33 mouse cellular contexts compared by ENCODE assay signal in genomic region chr5:97397585-97397984, GRCm38 (mm10). TPM values are rescaled to one million over a fixed set of nuclear protein-coding genes. Genes with fewer than 3 reads are reported as not detected.
DNase-seq lines count a peak whose midpoint lies in the region; ATAC-seq and TF ChIP-seq lines count a peak whose summit lies in the region.
"Had no signal": no experiment of that assay in that cellular context is flagged by ENCODE, and none has a peak within 500 bp of the region (broad histone marks: within the 10 kb centered on the region; RNA-seq: fewer than 3 reads in every experiment).

No protein-coding gene starts in this region.

- H3K27ac ChIP-seq in heart, embryonic 12.5 days (ENCODE audit: poor library complexity, severe bottlenecking) = no peak overlapping the region
- H3K27ac ChIP-seq: forebrain, embryonic 13.5 days; heart, adult 2 months; heart, embryonic 15.5 days; hindbrain, embryonic 13.5 days; limb, embryonic 15.5 days; liver, embryonic 15.5 days; midbrain, embryonic 10.5 days had no signal

- H3K4me1 ChIP-seq in G1E (ENCODE audit: insufficient read depth, low read depth, low read length) = no peaks in the 10 kb centered on the region
- H3K4me1 ChIP-seq in heart, embryonic 12.5 days (replicated peaks) = no peaks in the 10 kb centered on the region
- H3K4me1 ChIP-seq: forebrain, embryonic 13.5 days; heart, embryonic 15.5 days; hindbrain, embryonic 13.5 days; limb, embryonic 15.5 days; liver, embryonic 15.5 days; midbrain, embryonic 10.5 days had no signal

- DNase-seq in 3134 (ENCODE audit: extremely low read depth, insufficient read length, low spot score) (peak; percentile 61), 3T3-L1 (ENCODE audit: low read depth, low spot score) (peak; percentile 70), G1E (ENCODE audit: low spot score) (no peak)
- no peak for DNase-seq in left cerebral cortex, adult 9 months (ENCODE audit: low spot score in 2 of 2)
- DNase-seq in adrenal gland, postnatal 4 days (ENCODE audit: low spot score in 2 of 2) = no peak
- DNase-seq in right cerebral cortex, postnatal 4 days = no peak
- DNase-seq: cerebellum, adult 2 months; cerebellum, postnatal 25 days; gastrocnemius, postnatal 14 days; heart, adult 2 months; heart, postnatal 36 days; kidney, adult 11 months; layer of hippocampus, adult 9-11 months; left cerebral cortex, postnatal 4 days; lung, postnatal 4 days had no signal

- H3K9me3 ChIP-seq in G1E (replicated peaks) = 0 out of 2 replicates have a peak, but pooled peaks cover 3% of the 10 kb centered on the region
- H3K9me3 ChIP-seq in heart, embryonic 12.5 days (replicated peaks) = no peaks in the 10 kb centered on the region
- H3K9me3 ChIP-seq: forebrain, embryonic 13.5 days; heart, embryonic 15.5 days; hindbrain, embryonic 13.5 days; limb, embryonic 15.5 days; liver, embryonic 15.5 days; midbrain, embryonic 10.5 days had no signal

- no peak overlapping the region for H3K4me2 ChIP-seq in heart, embryonic 12.5 days
- H3K4me2 ChIP-seq: forebrain, embryonic 13.5 days; heart, embryonic 15.5 days; hindbrain, embryonic 13.5 days; limb, embryonic 15.5 days; liver, embryonic 15.5 days had no signal

- no peak for TF ChIP-seq CTCF in G1E (IDR thresholded peaks at IDR 0.05; ENCODE audit: low read depth, low read length)

- H3K4me3 ChIP-seq in G1E (ENCODE audit: low read depth, low read length) = no peak overlapping the region
- no peak overlapping the region for H3K4me3 ChIP-seq in heart, embryonic 12.5 days
- H3K4me3 ChIP-seq: forebrain, embryonic 13.5 days; heart, adult 2 months; heart, embryonic 15.5 days; hindbrain, embryonic 13.5 days; limb, embryonic 15.5 days; liver, embryonic 15.5 days; midbrain, embryonic 10.5 days had no signal

- no peaks in the 10 kb centered on the region for H3K36me3 ChIP-seq in G1E (replicated peaks)
- H3K36me3 ChIP-seq in heart, embryonic 12.5 days = no peaks in the 10 kb centered on the region
- H3K36me3 ChIP-seq: heart, embryonic 15.5 days; hindbrain, embryonic 13.5 days; limb, embryonic 15.5 days; liver, embryonic 15.5 days; midbrain, embryonic 10.5 days had no signal

- no peak overlapping the region for H3K9ac ChIP-seq in heart, embryonic 12.5 days
- H3K9ac ChIP-seq: forebrain, embryonic 13.5 days; heart, embryonic 15.5 days; hindbrain, embryonic 13.5 days; limb, embryonic 15.5 days; liver, embryonic 15.5 days had no signal

- ATAC-seq in G1E (ENCODE audit: extremely low read depth, insufficient number of reproducible peaks, low FRiP score, poor library complexity, severe bottlenecking) = peak; percentile 60
- peak; percentile 47; the same call in 1 of the 2 replicates for ATAC-seq in megakaryocyte, adult 5-6 weeks (ENCODE audit: poor library complexity, severe bottlenecking)
- ATAC-seq in heart, embryonic 12.5 days (ENCODE audit: insufficient number of reproducible peaks, low FRiP score) = no peak
- ATAC-seq: forebrain, embryonic 13.5 days; midbrain, embryonic 16.5 days had no signal

- WGBS in heart, embryonic 12.5 days = 79% methylated on average over 4 of the region's 4 CpGs

- H3K27me3 ChIP-seq in G1E (ENCODE audit: insufficient read depth, low read length) = no peaks in the 10 kb centered on the region
- H3K27me3 ChIP-seq in heart, embryonic 12.5 days (replicated peaks) = no peaks in the 10 kb centered on the region
- H3K27me3 ChIP-seq: forebrain, embryonic 13.5 days; heart, embryonic 15.5 days; hindbrain, embryonic 13.5 days; limb, embryonic 15.5 days; liver, embryonic 15.5 days had no signal

RNA-seq across cellular contexts. Expression of gene Naa11, which starts 5.4 kb away (rescaled TPM):
- total RNA-seq in G1E (2014; fragmentation: Nextera tagmentation) (not detected in 2 replicates), G1E (2017) (0.11 TPM in 1 of 2 replicates, not detected in the other)
- not detected in 2 replicates for polyA plus RNA-seq in G1E (2012)
- total RNA-seq in megakaryocyte, adult 5-6 weeks (2015) = not detected in 2 replicates
- not detected in 2 replicates for total RNA-seq in megakaryocyte, adult 5-6 weeks (2017)
- total RNA-seq in adrenal gland, postnatal 4 days (2021) = not detected
- 0.06 TPM in 1 of 2 replicates, not detected in the other for polyA plus RNA-seq in heart, embryonic 12.5 days (2016; fragmentation: Nextera tagmentation; extraction: Ambion mirVana)
- total RNA-seq: adrenal gland, adult 18-20 months; gastrocnemius, postnatal 14 days; heart, adult 2 months; heart, postnatal 36 days; left cerebral cortex, adult 18-20 months had no signal
- polyA plus RNA-seq: cerebellum, adult 2 months; embryonic facial prominence, embryonic 14.5 days; heart, adult 2 months; heart, embryonic 15.5 days; hindbrain, embryonic 13.5 days; kidney, embryonic 16.5 days; large intestine, adult 2 months; limb, embryonic 15.5 days; liver, embryonic 15.5 days; lung, embryonic 16.5 days; midbrain, embryonic 10.5 days; neural tube, embryonic 14.5 days; small intestine, adult 2 months had no signal

RNA-seq across cellular contexts. Expression of gene Gk2, which starts 59.2 kb away (rescaled TPM):
- total RNA-seq in G1E (2014; fragmentation: Nextera tagmentation) (not detected in 2 replicates), G1E (2017) (0.22 TPM in 1 of 2 replicates, not detected in the other)
- not detected in 2 replicates for polyA plus RNA-seq in G1E (2012)
- total RNA-seq in megakaryocyte, adult 5-6 weeks (2015) = not detected in 2 replicates
- total RNA-seq in megakaryocyte, adult 5-6 weeks (2017) = not detected in 2 replicates
- total RNA-seq in adrenal gland, postnatal 4 days (2021) = not detected
- polyA plus RNA-seq in heart, embryonic 12.5 days (2016; fragmentation: Nextera tagmentation; extraction: Ambion mirVana) = not detected in 2 replicates
- total RNA-seq: adrenal gland, adult 18-20 months; gastrocnemius, postnatal 14 days; heart, adult 2 months; heart, postnatal 36 days; left cerebral cortex, adult 18-20 months; left cerebral cortex, postnatal 4 days had no signal
- polyA plus RNA-seq: cerebellum, adult 2 months; embryonic facial prominence, embryonic 14.5 days; forebrain, embryonic 13.5 days; heart, adult 2 months; heart, embryonic 15.5 days; hindbrain, embryonic 13.5 days; kidney, embryonic 16.5 days; large intestine, adult 2 months; limb, embryonic 15.5 days; liver, embryonic 15.5 days; lung, embryonic 16.5 days; midbrain, embryonic 10.5 days; midbrain, embryonic 16.5 days; neural tube, embryonic 14.5 days; small intestine, adult 2 months; stomach, embryonic 16.5 days had no signal

Comparison
In these comparisons a context has a peak if more than half of its experiments do, and no peak if none do; other contexts are left out.
1. DNase-seq: peak in 3134 (single experiment) and 3T3-L1 (single experiment); none in G1E (single experiment), left cerebral cortex, adult 9 months (0 of 2), adrenal gland, postnatal 4 days (0 of 2) and right cerebral cortex, postnatal 4 days (single experiment).